Mouse (Mus musculus) liver, embryonic 14.5 days (tissue): ENCODE results near the gene Sumf1.

ENCODE experiments used
- CTCF ChIP-seq: IDR thresholded peaks from 2 replicates; pipeline ENCODE4 v1.5.1; 2016; ENCODE audit warnings: antibody characterized with exemption, low read depth, control low read depth
- EP300 ChIP-seq: IDR thresholded peaks from 2 replicates; pipeline ENCODE4 v1.6.1; 2016; ENCODE audit warnings: antibody characterized with exemption, low read depth

DNA sequence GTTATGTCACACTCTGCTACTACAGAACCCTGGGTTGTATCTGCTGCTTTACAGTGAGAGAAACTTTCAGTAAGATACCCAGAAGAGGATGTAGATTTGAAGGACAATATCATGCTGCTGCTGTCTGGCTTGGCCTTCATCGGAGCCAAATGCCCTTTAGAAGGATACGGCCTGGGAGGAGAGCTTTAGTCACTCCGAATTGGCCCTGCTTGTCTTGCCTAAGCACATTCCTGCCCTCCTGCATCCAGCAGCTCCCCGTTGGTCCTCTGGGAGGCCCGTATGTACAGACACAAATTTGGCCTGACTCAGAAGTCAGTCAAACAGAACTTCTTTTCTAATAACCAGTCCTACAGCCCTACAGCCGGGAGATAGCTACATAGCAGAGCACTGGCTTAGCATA lies 49.2 kb upstream of the Sumf1 start:
- TF ChIP-seq CTCF (no peak), EP300 (no peak)
